Mouse (Mus musculus): Measurements from ENCODE around the gene Camk2n1. TPM values are rescaled to one million over a fixed set of nuclear protein-coding genes. Genes with fewer than 3 reads are reported as not detected.

The Camk2n1 gene
- 9.0 and 9.8 TPM in 2 replicates for polyA plus RNA-seq (2016; fragmentation: Nextera tagmentation; extraction: Ambion mirVana)

- H3K27me3 ChIP-seq = peaks cover 29% of the 10 kb centered on the region
- under 1% methylated on average over 34 of the region's 64 CpGs for WGBS
- H3K4me2 ChIP-seq (replicated peaks) = peak within 1 kb of the TSS; percentile 85
- peaks cover 49% of the 10 kb centered on the region for H3K4me1 ChIP-seq
- H3K36me3 ChIP-seq = no peaks in the 10 kb centered on the region
- ATAC-seq (ENCODE audit: low FRiP score, low read depth) = peak; percentile 77
- peak within 1 kb of the TSS; percentile 97 for H3K27ac ChIP-seq (replicated peaks)
- H3K9ac ChIP-seq (replicated peaks) = peak within 1 kb of the TSS; percentile 99
- H3K9me3 ChIP-seq = no peaks in the 10 kb centered on the region
- H3K4me3 ChIP-seq = peak within 1 kb of the TSS; percentile 93
Measured at GRCm38 (mm10) chr4:138453753-138454570, at the start of gene Camk2n1. Gene Camk2n1 (plus strand): TSS chr4:138454314.

DNA sequence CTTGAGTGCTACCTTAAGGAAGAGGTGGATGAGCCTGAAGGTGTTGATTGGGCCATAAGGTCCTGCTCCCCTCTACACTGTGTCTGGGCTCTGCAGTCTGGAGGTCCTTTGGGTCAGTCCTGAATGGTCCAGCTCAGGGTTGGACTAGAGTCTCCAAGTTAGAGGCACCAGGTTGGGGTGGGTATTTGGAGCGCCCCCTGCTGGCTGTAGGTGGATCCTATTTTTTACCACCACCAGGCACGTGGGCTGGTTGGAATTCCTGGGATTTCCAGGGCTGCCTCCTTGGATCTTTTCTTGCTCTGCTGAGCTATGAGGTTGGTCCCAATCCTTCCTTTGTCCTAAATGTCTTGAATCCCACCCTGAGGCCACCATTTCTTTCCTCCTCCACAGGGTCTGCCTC lies 49.3 kb upstream of the Camk2n1 start:
- Histone ChIP-seq H3K36me3 (no peaks in the 10 kb centered on the region), H3K27ac (replicated peaks) (no peak overlapping the region), H3K4me1 (no peaks in the 10 kb centered on the region), H3K4me2 (replicated peaks) (no peak overlapping the region), H3K9me3 (no peaks in the 10 kb centered on the region), H3K27me3 (peaks cover 9% of the 10 kb centered on the region), H3K9ac (replicated peaks) (no peak overlapping the region), H3K4me3 (no peak overlapping the region)
- WGBS = 4% methylated on average over 2 of the region's 2 CpGs
- no peak for ATAC-seq (ENCODE audit: low FRiP score, low read depth)

DNA sequence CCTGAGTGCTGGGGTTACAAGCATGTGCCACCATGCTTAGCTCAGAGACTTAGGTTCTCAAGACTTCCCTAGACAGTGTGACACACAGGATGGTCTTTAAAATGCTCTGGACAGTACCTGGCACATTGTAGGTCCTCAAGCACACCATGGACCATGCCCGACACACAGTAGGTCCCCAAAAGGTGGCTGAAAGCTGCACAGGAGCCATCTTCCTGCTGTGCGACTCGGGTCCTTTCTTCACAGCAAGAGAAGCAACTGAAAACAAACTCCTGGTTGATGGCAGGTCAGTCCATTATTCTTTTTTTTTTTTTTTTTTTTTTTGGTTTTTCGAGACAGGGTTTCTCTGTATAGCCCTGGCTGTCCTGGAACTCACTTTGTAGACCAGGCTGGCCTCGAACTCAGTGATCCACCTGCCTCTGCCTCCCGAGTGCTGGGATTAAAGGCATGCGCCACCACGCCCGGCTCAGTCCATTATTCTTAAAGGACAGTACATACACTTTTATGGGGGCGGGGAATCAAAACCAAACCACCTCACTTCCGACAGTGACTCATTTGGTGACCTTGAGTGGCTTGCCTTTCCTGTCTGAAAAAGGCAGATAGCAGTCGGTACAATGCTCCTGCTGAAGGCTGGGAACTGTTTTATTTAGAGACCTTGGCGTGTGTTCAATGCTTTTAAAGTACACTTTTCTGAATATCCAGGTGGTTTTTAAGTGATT lies 46.5 kb upstream of the Camk2n1 start:
- 86% methylated on average over 12 of the region's 13 CpGs for WGBS

GRCm38 (mm10) chr4:138411011-138411410 lies 43.1 kb upstream of the Camk2n1 start:
- Histone ChIP-seq H3K27me3 (peaks cover 35% of the 10 kb centered on the region; the same call in 1 of the 2 replicates), H3K27ac (replicated peaks) (no peak overlapping the region), H3K9ac (replicated peaks) (no peak overlapping the region), H3K9me3 (no peaks in the 10 kb centered on the region), H3K36me3 (no peaks in the 10 kb centered on the region), H3K4me1 (peaks cover 3% of the 10 kb centered on the region; the same call in 1 of the 2 replicates), H3K4me3 (no peak overlapping the region), H3K4me2 (replicated peaks) (no peak overlapping the region)
- WGBS = 22% methylated on average over 5 of the region's 5 CpGs
- ATAC-seq (ENCODE audit: low FRiP score, low read depth) = no peak

More for the DNA sequence above, 46.5 kb upstream of the Camk2n1 start:
- H3K27ac ChIP-seq (replicated peaks) = no peak overlapping the region
- H3K27me3 ChIP-seq = peaks cover 23% of the 10 kb centered on the region; the same call in 1 of the 2 replicates
- H3K36me3 ChIP-seq = no peaks in the 10 kb centered on the region
- no peaks in the 10 kb centered on the region for H3K9me3 ChIP-seq
- no peak overlapping the region for H3K4me3 ChIP-seq
- no peak overlapping the region for H3K4me2 ChIP-seq (replicated peaks)
- ATAC-seq (ENCODE audit: low FRiP score, low read depth) = no peak
- H3K4me1 ChIP-seq = no peaks in the 10 kb centered on the region
- no peak overlapping the region for H3K9ac ChIP-seq (replicated peaks)

DNA sequence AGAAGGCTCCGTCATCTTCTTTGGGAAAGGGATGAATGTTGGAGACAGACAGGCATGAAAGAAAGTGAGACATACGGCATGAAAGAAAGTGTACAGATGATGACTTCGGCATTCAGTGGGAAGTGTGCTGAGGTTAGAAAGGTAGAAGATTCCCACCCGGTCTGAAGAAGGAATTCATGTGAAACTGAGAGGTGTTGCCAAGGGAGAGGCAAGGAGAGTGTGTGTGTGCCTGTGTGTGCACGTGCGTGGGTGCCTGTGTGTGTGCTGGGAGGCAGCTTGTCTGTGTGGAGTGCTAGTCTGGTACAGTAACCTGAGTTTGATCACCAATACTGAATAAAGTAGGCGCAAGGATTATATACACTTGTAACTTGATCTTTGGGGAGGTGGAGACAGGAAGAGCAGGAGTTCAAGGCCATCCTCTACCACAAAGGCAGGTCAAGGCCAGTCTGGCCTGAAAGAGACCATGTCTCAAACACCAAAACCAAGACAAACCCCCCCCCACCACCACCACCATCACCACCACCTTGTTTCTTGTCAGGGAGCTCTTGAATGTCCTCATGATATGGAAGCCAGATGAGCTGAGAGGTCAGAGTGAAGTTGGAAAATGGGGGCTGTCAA lies 42.5 kb upstream of the Camk2n1 start:
- Histone ChIP-seq H3K36me3 (no peaks in the 10 kb centered on the region), H3K9ac (replicated peaks) (no peak overlapping the region), H3K4me3 (no peak overlapping the region), H3K4me1 (peaks cover 3% of the 10 kb centered on the region; the same call in 1 of the 2 replicates), H3K9me3 (no peaks in the 10 kb centered on the region), H3K4me2 (replicated peaks) (no peak overlapping the region), H3K27ac (replicated peaks) (no peak overlapping the region), H3K27me3 (peaks cover 36% of the 10 kb centered on the region; the same call in 1 of the 2 replicates)
- WGBS = 56% methylated on average over 7 of the region's 7 CpGs
- ATAC-seq (ENCODE audit: low FRiP score, low read depth) = no peak

DNA sequence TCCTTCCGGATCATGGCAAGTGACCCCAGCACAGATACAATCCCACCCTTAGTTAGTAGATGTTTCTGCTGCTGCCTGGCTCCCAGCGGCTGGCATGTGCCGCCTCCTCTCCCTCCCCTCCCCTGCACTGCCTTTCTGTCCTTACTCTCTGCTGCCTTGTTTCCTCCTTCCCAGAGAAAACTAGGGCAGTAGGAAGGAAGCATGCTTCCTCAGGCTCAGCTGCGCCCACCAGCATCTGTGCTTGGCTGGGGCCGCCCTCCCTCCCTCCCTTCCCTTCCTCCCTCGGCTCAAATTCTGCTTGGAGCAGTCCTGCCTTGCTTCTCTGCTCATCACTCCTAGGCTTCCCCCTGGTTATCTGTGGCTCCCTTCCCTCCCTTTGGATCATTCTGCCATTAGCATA lies 39.4 kb upstream of the Camk2n1 start:
- ATAC-seq (ENCODE audit: low FRiP score, low read depth) = no peak
- H3K9me3 ChIP-seq = no peaks in the 10 kb centered on the region
- no peak overlapping the region for H3K4me3 ChIP-seq
- H3K9ac ChIP-seq (replicated peaks) = no peak overlapping the region
- H3K4me1 ChIP-seq = peaks cover 10% of the 10 kb centered on the region; the same call in 1 of the 2 replicates
- H3K27me3 ChIP-seq = peaks cover 50% of the 10 kb centered on the region; the same call in 1 of the 2 replicates
- no peaks in the 10 kb centered on the region for H3K36me3 ChIP-seq
- peak overlapping the region; percentile 20; the same call in 1 of the 2 replicates for H3K27ac ChIP-seq (replicated peaks)
- 29% methylated on average over 6 of the region's 6 CpGs for WGBS
- H3K4me2 ChIP-seq (replicated peaks) = no peak overlapping the region

- Histone ChIP-seq H3K36me3 (no peaks in the 10 kb centered on the region), H3K9ac (replicated peaks) (no peak overlapping the region), H3K4me2 (replicated peaks) (no peak overlapping the region), H3K4me1 (peaks cover 10% of the 10 kb centered on the region; the same call in 1 of the 2 replicates), H3K27ac (replicated peaks) (no peak overlapping the region), H3K4me3 (no peak overlapping the region), H3K27me3 (peaks cover 50% of the 10 kb centered on the region; the same call in 1 of the 2 replicates), H3K9me3 (no peaks in the 10 kb centered on the region)
- 85% methylated on average over 3 of the region's 3 CpGs for WGBS
- no peak for ATAC-seq (ENCODE audit: low FRiP score, low read depth)
Measured at GRCm38 (mm10) chr4:138415991-138416390, 38.1 kb upstream of the Camk2n1 start.

DNA sequence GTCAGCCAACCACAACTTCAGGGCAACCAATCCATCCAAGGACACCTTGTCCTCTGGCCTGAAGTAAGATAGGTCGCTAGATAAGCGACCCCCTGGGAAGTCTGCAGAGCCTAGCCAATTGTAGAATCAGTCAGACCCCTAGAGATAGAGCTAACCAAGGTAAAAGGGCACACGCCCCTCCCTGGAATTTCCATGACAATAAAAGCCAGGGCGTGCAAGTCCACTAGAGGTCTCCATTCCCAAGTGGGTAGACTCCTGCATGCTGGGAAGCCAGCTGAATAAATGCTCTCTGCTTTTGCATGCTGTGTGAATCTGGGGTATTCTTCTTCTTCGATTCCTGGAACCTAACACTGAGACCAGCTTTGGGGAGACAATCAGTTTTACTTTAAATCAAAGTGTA lies 37.7 kb upstream of the Camk2n1 start:
- ATAC-seq (ENCODE audit: low FRiP score, low read depth) = no peak
- H3K4me3 ChIP-seq = no peak overlapping the region
- H3K4me2 ChIP-seq (replicated peaks) = no peak overlapping the region
- no peak overlapping the region for H3K27ac ChIP-seq (replicated peaks)
- H3K36me3 ChIP-seq = no peaks in the 10 kb centered on the region
- H3K9me3 ChIP-seq = no peaks in the 10 kb centered on the region
- H3K27me3 ChIP-seq = peaks cover 47% of the 10 kb centered on the region; the same call in 1 of the 2 replicates
- H3K9ac ChIP-seq (replicated peaks) = no peak overlapping the region
- peaks cover 10% of the 10 kb centered on the region; the same call in 1 of the 2 replicates for H3K4me1 ChIP-seq
- WGBS = 48% methylated on average over 5 of the region's 5 CpGs

- H3K4me3 ChIP-seq = no peak overlapping the region
- H3K27ac ChIP-seq (replicated peaks) = no peak overlapping the region
- ATAC-seq (ENCODE audit: low FRiP score, low read depth) = no peak
- peaks cover 10% of the 10 kb centered on the region; the same call in 1 of the 2 replicates for H3K4me1 ChIP-seq
- no peak overlapping the region for H3K4me2 ChIP-seq (replicated peaks)
- no peaks in the 10 kb centered on the region for H3K36me3 ChIP-seq
- no peak overlapping the region for H3K9ac ChIP-seq (replicated peaks)
- WGBS = 85% methylated on average over 4 of the region's 4 CpGs
- no peaks in the 10 kb centered on the region for H3K9me3 ChIP-seq
- peaks cover 34% of the 10 kb centered on the region; the same call in 1 of the 2 replicates for H3K27me3 ChIP-seq
Measured at GRCm38 (mm10) chr4:138417882-138418281, 36.2 kb upstream of the Camk2n1 start.

GRCm38 (mm10) chr4:138418340-138418957 lies 35.7 kb upstream of the Camk2n1 start:
- WGBS = 50% methylated on average over 11 of the region's 11 CpGs
- no peak overlapping the region for H3K27ac ChIP-seq (replicated peaks)
- H3K36me3 ChIP-seq = no peaks in the 10 kb centered on the region
- peaks cover 32% of the 10 kb centered on the region; the same call in 1 of the 2 replicates for H3K27me3 ChIP-seq
- H3K9me3 ChIP-seq = no peaks in the 10 kb centered on the region
- H3K9ac ChIP-seq (replicated peaks) = no peak overlapping the region
- peaks cover 10% of the 10 kb centered on the region; the same call in 1 of the 2 replicates for H3K4me1 ChIP-seq
- no peak for ATAC-seq (ENCODE audit: low FRiP score, low read depth)
- no peak overlapping the region for H3K4me2 ChIP-seq (replicated peaks)
- H3K4me3 ChIP-seq = no peak overlapping the region

- Histone ChIP-seq H3K36me3 (no peaks in the 10 kb centered on the region), H3K27ac (replicated peaks) (no peak overlapping the region), H3K27me3 (peaks cover 14% of the 10 kb centered on the region), H3K9ac (replicated peaks) (no peak overlapping the region), H3K4me3 (no peak overlapping the region), H3K4me2 (replicated peaks) (no peak overlapping the region), H3K4me1 (no peaks in the 10 kb centered on the region), H3K9me3 (no peaks in the 10 kb centered on the region)
- ATAC-seq (ENCODE audit: low FRiP score, low read depth) = no peak
- WGBS = 86% methylated on average over 6 of the region's 6 CpGs
Measured at GRCm38 (mm10) chr4:138425028-138425427, 29.1 kb upstream of the Camk2n1 start.
